Mouse (Mus musculus) ovary, adult 18-20 months (tissue): ENCODE data around the gene Ldb1.

Experiments
- DNase-seq: peaks from one replicate; pipeline ENCODE4 v3.0.0; 2022; ENCODE audit warnings: low spot score, mixed read lengths

The Ldb1 gene

GRCm38 (mm10) chr19:46044993-46045695 lies at the start of gene Ldb1:
Gene Ldb1 (minus strand): TSS chr19:46045214.
- peak; percentile 85 for DNase-seq

- no peak for DNase-seq
Observed at GRCm38 (mm10) chr19:46094144-46094543, 49.1 kb upstream of the Ldb1 start.

- DNase-seq: no peak
Observed at GRCm38 (mm10) chr19:46091641-46092040, 46.6 kb upstream of the Ldb1 start.

- no peak for DNase-seq
Observed at GRCm38 (mm10) chr19:46087871-46088270, 42.9 kb upstream of the Ldb1 start.

- no peak for DNase-seq
Observed at GRCm38 (mm10) chr19:46086337-46086736, 41.3 kb upstream of the Ldb1 start.

- no peak for DNase-seq
Observed at GRCm38 (mm10) chr19:46085185-46085584, 40.2 kb upstream of the Ldb1 start.

GRCm38 (mm10) chr19:46078535-46078934 lies 33.5 kb upstream of the Ldb1 start:
- no peak for DNase-seq

GRCm38 (mm10) chr19:46075616-46076607 lies 30.9 kb upstream of the Ldb1 start, which contains the start of gene Nolc1:
Gene Nolc1 (plus strand): TSS chr19:46075863.
- DNase-seq: peak; percentile 98

GRCm38 (mm10) chr19:46074266-46074665 lies 29.3 kb upstream of the Ldb1 start:
- DNase-seq: no peak

GRCm38 (mm10) chr19:46073285-46073684 lies 28.3 kb upstream of the Ldb1 start:
- DNase-seq: no peak

- no peak for DNase-seq
Observed at GRCm38 (mm10) chr19:46068054-46068453, 23.0 kb upstream of the Ldb1 start.

- DNase-seq: no peak
Observed at GRCm38 (mm10) chr19:46060845-46061244, 15.8 kb upstream of the Ldb1 start.

GRCm38 (mm10) chr19:46058466-46058865 lies 13.5 kb upstream of the Ldb1 start:
- DNase-seq: no peak

GRCm38 (mm10) chr19:46056947-46057607 lies 12.1 kb upstream of the Ldb1 start:
- DNase-seq: peak; percentile 78

GRCm38 (mm10) chr19:46056388-46056946 lies 11.5 kb upstream of the Ldb1 start:
- peak; percentile 90 for DNase-seq

GRCm38 (mm10) chr19:46055752-46056387 lies 10.9 kb upstream of the Ldb1 start:
- no peak for DNase-seq

- no peak for DNase-seq
Observed at GRCm38 (mm10) chr19:46050462-46050861, 5.4 kb upstream of the Ldb1 start.

GRCm38 (mm10) chr19:46049129-46049528 lies 4.1 kb upstream of the Ldb1 start:
- no peak for DNase-seq

GRCm38 (mm10) chr19:46047426-46047825 lies 2.4 kb upstream of the Ldb1 start:
- DNase-seq: no peak

GRCm38 (mm10) chr19:46046621-46047025 lies 1.6 kb upstream of the Ldb1 start:
- no peak for DNase-seq

GRCm38 (mm10) chr19:46045696-46046311 lies 790 bp upstream of the Ldb1 start:
- no peak for DNase-seq
